Mouse (Mus musculus) megakaryocyte, embryonic 14.5 days (primary cell): Measurements from ENCODE around the gene Prtg.

ENCODE experiments used
- FLI1 ChIP-seq: IDR thresholded peaks from 2 replicates; pipeline ENCODE4 v1.6.1; 2012; ENCODE audit warnings: low read length, inconsistent platforms, mixed read lengths
- GATA1 ChIP-seq: IDR thresholded peaks from 3 replicates; pipeline ENCODE4 v1.6.1; 2012; ENCODE audit warnings: mixed read lengths, low read length, inconsistent platforms, borderline replicate concordance

GRCm38 (mm10) chr9:72833992-72834696, 27.5 kb downstream of the Prtg start:
- no peak for TF ChIP-seq GATA1
- TF ChIP-seq FLI1 = no peak
